Mouse (Mus musculus) heart, postnatal 0 days (tissue): ENCODE measurements around the gene Dusp1.

Experiments
- CTCF ChIP-seq: IDR thresholded peaks from 2 replicates; pipeline ENCODE4 v1.5.1; 2016; ENCODE audit warnings: antibody characterized with exemption, control low read depth, low read depth
- EP300 ChIP-seq: IDR thresholded peaks from 2 replicates; pipeline ENCODE4 v1.6.1; 2016; ENCODE audit warnings: antibody characterized with exemption, low read depth

DNA sequence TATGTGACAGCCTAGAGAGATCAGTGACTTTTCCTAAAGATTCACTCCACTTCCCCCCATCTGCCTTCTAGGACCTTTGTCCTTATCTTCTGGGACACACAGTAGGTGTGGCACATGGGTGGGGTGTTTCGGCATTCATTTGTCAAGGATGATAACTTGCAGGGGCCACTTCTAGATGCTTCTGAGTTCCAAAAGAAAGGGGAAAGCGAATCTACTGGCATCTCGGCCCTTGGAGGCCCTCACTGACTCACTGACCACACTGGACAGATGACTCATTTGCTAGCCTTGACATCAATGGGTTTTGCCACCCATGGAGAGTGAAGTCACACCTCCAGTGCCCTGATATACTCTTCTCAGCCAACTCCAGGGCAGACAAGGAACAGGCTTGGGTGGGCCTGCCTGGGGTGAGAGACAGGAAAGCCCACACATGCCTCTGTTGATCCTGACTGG, 47.3 kb downstream of the Dusp1 start:
- no peak for TF ChIP-seq CTCF
- TF ChIP-seq EP300: no peak
